Mouse (Mus musculus): ENCODE measurements around the gene Plagl2.

The Plagl2 gene

GRCm38 (mm10) chr2:153191242-153191641 lies 50.0 kb downstream of the Plagl2 start:
- DNase-seq (ENCODE audit: low read depth): no peak

- no peak for DNase-seq (ENCODE audit: low read depth)
These were observed 53.4 kb downstream of the Plagl2 start for GRCm38 (mm10) chr2:153187848-153188247.

- no peak for DNase-seq (ENCODE audit: low read depth)
These were observed 55.0 kb downstream of the Plagl2 start for GRCm38 (mm10) chr2:153186176-153186591.

- no peak for DNase-seq (ENCODE audit: low read depth)
These were observed 61.3 kb downstream of the Plagl2 start for GRCm38 (mm10) chr2:153179961-153180360.

GRCm38 (mm10) chr2:153179126-153179860 lies 61.9 kb downstream of the Plagl2 start:
- DNase-seq (ENCODE audit: low read depth): no peak
